Mouse (Mus musculus) hindbrain, embryonic 12.5 days (tissue): Measurements from ENCODE around the gene Krt19. TPM values are rescaled to one million over a fixed set of nuclear protein-coding genes. Genes with fewer than 3 reads are reported as not detected.

Source experiments
- ATAC-seq: fragments of 200-750 bp; cut with Nextera tagmentation; 2 replicates; pipeline ENCODE4 v1.8.0; 2017; ENCODE audit warnings: moderate TSS enrichment; ENCODE audit not compliant: low FRiP score
- H3K27ac ChIP-seq: fragments of 300-500 bp; sonication (generic); 2 replicates; pipeline ENCODE4 v1.5.1; 2016; ENCODE audit warnings: mild to moderate bottlenecking
- H3K27me3 ChIP-seq: fragments of 300-500 bp; sonication (generic); 2 replicates; pipeline ENCODE4 v1.6.1; 2016; ENCODE audit warnings: mild to moderate bottlenecking
- H3K36me3 ChIP-seq: fragments of 300-500 bp; sonication (generic); 2 replicates; pipeline ENCODE4 v1.6.1; 2016; ENCODE audit warnings: mild to moderate bottlenecking
- H3K4me1 ChIP-seq: fragments of 300-500 bp; sonication (generic); 2 replicates; pipeline ENCODE4 v1.6.1; 2016
- H3K4me2 ChIP-seq: fragments of 300-500 bp; sonication (generic); replicated peaks from 2 replicates; pipeline ENCODE4 v1.6.1; 2016; ENCODE audit warnings: mild to moderate bottlenecking
- H3K4me3 ChIP-seq: fragments of 300-500 bp; sonication (generic); 2 replicates; pipeline ENCODE4 v1.5.1; 2016; ENCODE audit warnings: mild to moderate bottlenecking
- H3K9ac ChIP-seq: fragments of 300-500 bp; sonication (generic); 2 replicates; pipeline ENCODE4 v1.6.1; 2016; ENCODE audit warnings: mild to moderate bottlenecking, moderate library complexity
- H3K9me3 ChIP-seq: fragments of 300-500 bp; sonication (generic); replicated peaks from 2 replicates; pipeline ENCODE4 v1.6.1; 2016; ENCODE audit warnings: mild to moderate bottlenecking
- WGBS: fragments of 180-500 bp; shearing (Covaris S2); methylation state at CpG from one replicate; pipeline ENCODE4 v1.1.7; 2016; 5-methylcytosine and 5-hydroxymethylcytosine counted together
- polyA plus RNA-seq: library from polyadenylated mRNA; unstranded; fragments of >200 nt; fragmentation: Nextera tagmentation; extraction: Ambion mirVana; gene quantifications from 2 replicates; pipeline ENCODE4 v1.2.1, GENCODE M21; 2016

Krt19 gene
- polyA plus RNA-seq, 1 experiment from 2014 or later = 6.7 TPM

- Histone ChIP-seq H3K9ac (no peak overlapping the region), H3K36me3 (no peaks in the 10 kb centered on the region), H3K4me1 (no peaks in the 10 kb centered on the region), H3K27ac (no peak overlapping the region), H3K4me2 (no peak overlapping the region), H3K9me3 (no peaks in the 10 kb centered on the region), H3K4me3 (no peak overlapping the region), H3K27me3 (no peaks in the 10 kb centered on the region)
- ATAC-seq = no peak
- WGBS = 86% methylated on average over 3 of the region's 3 CpGs
Observed at GRCm38 (mm10) chr11:100157331-100157730, 8.9 kb upstream of the Krt19 start.

GRCm38 (mm10) chr11:100155497-100156255, 7.2 kb upstream of the Krt19 start:
- Histone ChIP-seq H3K4me3 (no peak overlapping the region), H3K9me3 (no peaks in the 10 kb centered on the region), H3K36me3 (no peaks in the 10 kb centered on the region), H3K4me1 (no peaks in the 10 kb centered on the region), H3K9ac (no peak overlapping the region), H3K4me2 (no peak overlapping the region), H3K27me3 (no peaks in the 10 kb centered on the region), H3K27ac (no peak overlapping the region)
- no peak for ATAC-seq
- WGBS = 74% methylated on average over 8 of the region's 8 CpGs

GRCm38 (mm10) chr11:100147566-100148353, 705 bp downstream of the Krt19 start:
- Histone ChIP-seq H3K27me3 (peaks cover 39% of the 10 kb centered on the region), H3K36me3 (no peaks in the 10 kb centered on the region), H3K9me3 (no peaks in the 10 kb centered on the region), H3K4me2 (no peak overlapping the region), H3K4me1 (peaks cover 14% of the 10 kb centered on the region), H3K4me3 (no peak overlapping the region), H3K27ac (no peak overlapping the region), H3K9ac (no peak overlapping the region)
- WGBS = 67% methylated on average over 5 of the region's 5 CpGs
- ATAC-seq = no peak

GRCm38 (mm10) chr11:100145858-100146560, 2.5 kb downstream of the Krt19 start:
- Histone ChIP-seq H3K9me3 (no peaks in the 10 kb centered on the region), H3K4me2 (peak overlapping the region; percentile 50), H3K27me3 (peaks cover 42% of the 10 kb centered on the region), H3K9ac (no peak overlapping the region), H3K4me3 (peak overlapping the region; percentile 22), H3K27ac (no peak overlapping the region), H3K36me3 (no peaks in the 10 kb centered on the region), H3K4me1 (peaks cover 14% of the 10 kb centered on the region)
- ATAC-seq = no peak
- WGBS = 5% methylated on average over 13 of the region's 13 CpGs

GRCm38 (mm10) chr11:100145104-100145503, 3.4 kb downstream of the Krt19 start:
- Histone ChIP-seq H3K27me3 (peaks cover 42% of the 10 kb centered on the region), H3K36me3 (no peaks in the 10 kb centered on the region), H3K4me3 (peak overlapping the region; percentile 22), H3K9me3 (no peaks in the 10 kb centered on the region), H3K4me1 (peaks cover 14% of the 10 kb centered on the region), H3K9ac (no peak overlapping the region), H3K4me2 (peak overlapping the region; percentile 50), H3K27ac (no peak overlapping the region)
- under 1% methylated on average over 20 of the region's 20 CpGs for WGBS
- no peak for ATAC-seq

- WGBS = 89% methylated on average over 21 of the region's 21 CpGs
Observed at GRCm38 (mm10) chr11:100140966-100141365, 7.5 kb downstream of the Krt19 start.

GRCm38 (mm10) chr11:100139391-100139790, 9.1 kb downstream of the Krt19 start:
- no peaks in the 10 kb centered on the region for H3K9me3 ChIP-seq
- H3K9ac ChIP-seq = no peak overlapping the region
- 75% methylated on average over 2 of the region's 2 CpGs for WGBS
- H3K4me3 ChIP-seq = no peak overlapping the region
- ATAC-seq = no peak
- H3K36me3 ChIP-seq = no peaks in the 10 kb centered on the region
- H3K4me2 ChIP-seq = no peak overlapping the region
- no peak overlapping the region for H3K27ac ChIP-seq
- peaks cover 17% of the 10 kb centered on the region for H3K27me3 ChIP-seq
- peaks cover 23% of the 10 kb centered on the region for H3K4me1 ChIP-seq

More at GRCm38 (mm10) chr11:100140966-100141365, 7.5 kb downstream of the Krt19 start:
- Histone ChIP-seq H3K4me1 (peaks cover 34% of the 10 kb centered on the region), H3K36me3 (no peaks in the 10 kb centered on the region), H3K9me3 (no peaks in the 10 kb centered on the region), H3K4me2 (no peak overlapping the region), H3K4me3 (no peak overlapping the region), H3K9ac (no peak overlapping the region), H3K27me3 (peaks cover 33% of the 10 kb centered on the region), H3K27ac (no peak overlapping the region)
- ATAC-seq = no peak

GRCm38 (mm10) chr11:100138809-100139208, 9.7 kb downstream of the Krt19 start:
- Histone ChIP-seq H3K9ac (no peak overlapping the region), H3K9me3 (no peaks in the 10 kb centered on the region), H3K27ac (no peak overlapping the region), H3K4me1 (peaks cover 23% of the 10 kb centered on the region), H3K4me3 (no peak overlapping the region), H3K4me2 (no peak overlapping the region), H3K36me3 (no peaks in the 10 kb centered on the region), H3K27me3 (peaks cover 11% of the 10 kb centered on the region)
- 46% methylated on average over 7 of the region's 7 CpGs for WGBS
- ATAC-seq = no peak

GRCm38 (mm10) chr11:100137693-100138092, 10.8 kb downstream of the Krt19 start:
- Histone ChIP-seq H3K36me3 (no peaks in the 10 kb centered on the region), H3K9me3 (no peaks in the 10 kb centered on the region), H3K9ac (no peak overlapping the region), H3K27me3 (peaks cover 10% of the 10 kb centered on the region), H3K4me1 (peaks cover 23% of the 10 kb centered on the region), H3K27ac (no peak overlapping the region), H3K4me3 (no peak overlapping the region), H3K4me2 (no peak overlapping the region)
- WGBS = 35% methylated on average over 5 of the region's 5 CpGs
- peak; percentile 58; the same call in 1 of the 2 replicates for ATAC-seq

GRCm38 (mm10) chr11:100136559-100136958, 11.9 kb downstream of the Krt19 start:
- H3K27ac ChIP-seq = no peak overlapping the region
- H3K4me2 ChIP-seq = no peak overlapping the region
- no peak overlapping the region for H3K9ac ChIP-seq
- WGBS = 46% methylated on average over 5 of the region's 5 CpGs
- no peak overlapping the region for H3K4me3 ChIP-seq
- H3K9me3 ChIP-seq = no peaks in the 10 kb centered on the region
- peaks cover 23% of the 10 kb centered on the region for H3K4me1 ChIP-seq
- no peak for ATAC-seq
- H3K27me3 ChIP-seq = peaks cover 6% of the 10 kb centered on the region
- H3K36me3 ChIP-seq = no peaks in the 10 kb centered on the region

GRCm38 (mm10) chr11:100135731-100136130, 12.7 kb downstream of the Krt19 start, which contains the start of gene Krt15:
Gene Krt15 (minus strand): TSS chr11:100135928.
- Histone ChIP-seq H3K36me3 (no peaks in the 10 kb centered on the region), H3K4me1 (peaks cover 23% of the 10 kb centered on the region), H3K27ac (no peak within 1 kb of the TSS), H3K4me2 (no peak within 1 kb of the TSS), H3K9me3 (no peaks in the 10 kb centered on the region), H3K9ac (no peak within 1 kb of the TSS), H3K4me3 (no peak within 1 kb of the TSS), H3K27me3 (peaks cover 6% of the 10 kb centered on the region)
- ATAC-seq = no peak
- 72% methylated on average over 7 of the region's 7 CpGs for WGBS

- Histone ChIP-seq H3K4me3 (no peak overlapping the region), H3K9me3 (no peaks in the 10 kb centered on the region), H3K9ac (no peak overlapping the region), H3K4me2 (no peak overlapping the region), H3K27ac (no peak overlapping the region), H3K27me3 (no peaks in the 10 kb centered on the region), H3K4me1 (no peaks in the 10 kb centered on the region), H3K36me3 (no peaks in the 10 kb centered on the region)
- no peak for ATAC-seq
- 80% methylated on average over 7 of the region's 7 CpGs for WGBS
Observed at GRCm38 (mm10) chr11:100124901-100125300, 23.6 kb downstream of the Krt19 start.
